Mouse (Mus musculus) testis, postnatal 10 days (tissue): Measurements from ENCODE around the gene Dnajb3.
"Not testable (repeated sequence)": the region's sequence is repeated elsewhere in the genome, so short reads cannot be mapped to it uniquely, and the experiment has no call there.

Experiments used
- DNase-seq: peaks from one replicate; pipeline ENCODE4 v3.0.0; 2021; ENCODE audit warnings: low spot score

Dnajb3 gene

GRCm38 (mm10) chr1:88215466-88216380 lies 10.1 kb upstream of the Dnajb3 start:
- no peak for DNase-seq

- DNase-seq = no peak
These were observed 8.9 kb upstream of the Dnajb3 start for GRCm38 (mm10) chr1:88214462-88214952.

GRCm38 (mm10) chr1:88213766-88214461 lies 8.3 kb upstream of the Dnajb3 start:
- peak; percentile 54 for DNase-seq

- no peak for DNase-seq
These were observed 7.5 kb upstream of the Dnajb3 start for GRCm38 (mm10) chr1:88213061-88213460.

- DNase-seq = peak; percentile 65
These were observed 6.9 kb upstream of the Dnajb3 start for GRCm38 (mm10) chr1:88212341-88213045.

- peak; percentile 49 for DNase-seq
These were observed 6.2 kb upstream of the Dnajb3 start, which contains the start of gene Ugt1a1 for GRCm38 (mm10) chr1:88211812-88212211. Gene Ugt1a1, plus strand, starts transcription at chr1:88211959.

GRCm38 (mm10) chr1:88206843-88207479 lies 1.4 kb upstream of the Dnajb3 start:
- DNase-seq = no peak

GRCm38 (mm10) chr1:88200456-88200855 lies 5.1 kb downstream of the Dnajb3 start, which contains the start of gene Ugt1a2:
Gene Ugt1a2, plus strand, starts transcription at chr1:88200601.
- DNase-seq = no peak

GRCm38 (mm10) chr1:88199996-88200395 lies 5.6 kb downstream of the Dnajb3 start:
- DNase-seq = no peak

- DNase-seq = no peak
These were observed 8.1 kb downstream of the Dnajb3 start for GRCm38 (mm10) chr1:88197443-88197842.

GRCm38 (mm10) chr1:88195687-88196086 lies 9.9 kb downstream of the Dnajb3 start:
- no peak for DNase-seq

- no peak for DNase-seq
These were observed 13.4 kb downstream of the Dnajb3 start for GRCm38 (mm10) chr1:88192136-88192535.

GRCm38 (mm10) chr1:88186325-88186935 lies 19.2 kb downstream of the Dnajb3 start:
- no peak for DNase-seq

GRCm38 (mm10) chr1:88179657-88180056 lies 25.9 kb downstream of the Dnajb3 start:
- no peak for DNase-seq

GRCm38 (mm10) chr1:88172190-88172589 lies 33.4 kb downstream of the Dnajb3 start:
- not testable (repeated sequence) for DNase-seq

GRCm38 (mm10) chr1:88165711-88166110 lies 39.9 kb downstream of the Dnajb3 start, which contains the start of gene Ugt1a5:
Gene Ugt1a5, plus strand, starts transcription at chr1:88166012.
- no peak for DNase-seq

GRCm38 (mm10) chr1:88158430-88158829 lies 47.2 kb downstream of the Dnajb3 start:
- DNase-seq = no peak
